Mouse (Mus musculus): Measurements from ENCODE around the gene Tril.

GRCm38 (mm10) chr6:53816661-53817060 lies 4.0 kb downstream of the Tril start:
- TF ChIP-seq CTCF (IDR thresholded peaks at IDR 0.05), result no peak
- no peak for TF ChIP-seq POLR2A (IDR thresholded peaks at IDR 0.05; ENCODE audit: insufficient read depth, low read depth, low read length)

Data from heart, adult 2 months (tissue).